Mouse (Mus musculus) megakaryocyte, embryonic 14.5 days (primary cell): ENCODE measurements around the gene Col4a1. TPM values are rescaled to one million over a fixed set of nuclear protein-coding genes. Genes with fewer than 3 reads are reported as not detected.

Source experiments
- H3K27me3 ChIP-seq: replicated peaks from 2 replicates; pipeline ENCODE3; 2012; ENCODE audit warnings: inconsistent platforms
- H3K36me3 ChIP-seq: replicated peaks from 2 replicates; pipeline ENCODE3; 2012; ENCODE audit warnings: low read length, inconsistent platforms, mixed read lengths
- H3K4me1 ChIP-seq: 2 replicates; pipeline ENCODE4 v1.6.1; 2012; ENCODE audit warnings: inconsistent platforms
- H3K4me3 ChIP-seq: replicated peaks from 2 replicates; pipeline ENCODE3; 2012; ENCODE audit warnings: moderate library complexity, mild to moderate bottlenecking, inconsistent platforms
- H3K9me3 ChIP-seq: 2 replicates; pipeline ENCODE4 v1.6.1; 2012; ENCODE audit warnings: inconsistent platforms
- FLI1 ChIP-seq: IDR thresholded peaks from 2 replicates; pipeline ENCODE4 v1.6.1; 2012; ENCODE audit warnings: low read length, inconsistent platforms, mixed read lengths
- GATA1 ChIP-seq: IDR thresholded peaks from 3 replicates; pipeline ENCODE4 v1.6.1; 2012; ENCODE audit warnings: mixed read lengths, low read length, inconsistent platforms, borderline replicate concordance
- polyA plus RNA-seq: library from polyadenylated mRNA; stranded (reverse); fragments of >175 nt; gene quantifications from 2 replicates; pipeline ENCODE4 v1.2.3, GENCODE M21; 2012; ENCODE audit warnings: low replicate concordance; ENCODE audit not compliant: insufficient read depth

Gene Col4a1
- polyA plus RNA-seq, 1 experiment: 0.67 TPM

- no peaks in the 10 kb centered on the region for H3K4me1 ChIP-seq
- no peak for TF ChIP-seq FLI1
- TF ChIP-seq GATA1: no peak
- peaks cover 70% of the 10 kb centered on the region for H3K27me3 ChIP-seq
- H3K4me3 ChIP-seq: no peak overlapping the region
- no peaks in the 10 kb centered on the region for H3K9me3 ChIP-seq
- H3K36me3 ChIP-seq: no peaks in the 10 kb centered on the region
Measured at GRCm38 (mm10) chr8:11290533-11290932, 22.1 kb downstream of the Col4a1 start.

- no peak overlapping the region for H3K4me3 ChIP-seq
- peaks cover 2% of the 10 kb centered on the region; the same call in 1 of the 2 replicates for H3K4me1 ChIP-seq
- H3K27me3 ChIP-seq: peaks cover 68% of the 10 kb centered on the region
- H3K9me3 ChIP-seq: no peaks in the 10 kb centered on the region
- no peaks in the 10 kb centered on the region for H3K36me3 ChIP-seq
- TF ChIP-seq FLI1: no peak
- TF ChIP-seq GATA1: no peak
Measured at GRCm38 (mm10) chr8:11288286-11288685, 24.3 kb downstream of the Col4a1 start.

GRCm38 (mm10) chr8:11287139-11287538, 25.5 kb downstream of the Col4a1 start:
- TF ChIP-seq FLI1 (no peak), GATA1 (no peak)
- Histone ChIP-seq H3K9me3 (peaks cover 6% of the 10 kb centered on the region), H3K27me3 (peaks cover 65% of the 10 kb centered on the region), H3K4me3 (no peak overlapping the region), H3K4me1 (peaks cover 4% of the 10 kb centered on the region; the same call in 1 of the 2 replicates), H3K36me3 (no peaks in the 10 kb centered on the region)

GRCm38 (mm10) chr8:11285437-11285836, 27.2 kb downstream of the Col4a1 start:
- TF ChIP-seq GATA1: no peak
- TF ChIP-seq FLI1: no peak
- H3K4me3 ChIP-seq: no peak overlapping the region
- H3K27me3 ChIP-seq: peaks cover 75% of the 10 kb centered on the region
- no peaks in the 10 kb centered on the region for H3K36me3 ChIP-seq
- H3K9me3 ChIP-seq: peaks cover 23% of the 10 kb centered on the region
- peaks cover 4% of the 10 kb centered on the region; the same call in 1 of the 2 replicates for H3K4me1 ChIP-seq

- Histone ChIP-seq H3K9me3 (peaks cover 32% of the 10 kb centered on the region), H3K27me3 (peaks cover 79% of the 10 kb centered on the region), H3K4me1 (peaks cover 8% of the 10 kb centered on the region), H3K4me3 (no peak overlapping the region), H3K36me3 (no peaks in the 10 kb centered on the region)
- no peak for TF ChIP-seq FLI1
- TF ChIP-seq GATA1: no peak
Measured at GRCm38 (mm10) chr8:11283217-11283616, 29.4 kb downstream of the Col4a1 start.

- peaks cover 81% of the 10 kb centered on the region for H3K27me3 ChIP-seq
- H3K9me3 ChIP-seq: peaks cover 32% of the 10 kb centered on the region
- H3K4me1 ChIP-seq: peaks cover 14% of the 10 kb centered on the region
- H3K36me3 ChIP-seq: no peaks in the 10 kb centered on the region
- H3K4me3 ChIP-seq: no peak overlapping the region
- TF ChIP-seq GATA1 (no peak), FLI1 (no peak)
Measured at GRCm38 (mm10) chr8:11282696-11283095, 29.9 kb downstream of the Col4a1 start.

GRCm38 (mm10) chr8:11282139-11282538, 30.5 kb downstream of the Col4a1 start:
- Histone ChIP-seq H3K27me3 (peaks cover 80% of the 10 kb centered on the region), H3K9me3 (peaks cover 32% of the 10 kb centered on the region), H3K4me3 (no peak overlapping the region), H3K4me1 (peaks cover 14% of the 10 kb centered on the region), H3K36me3 (no peaks in the 10 kb centered on the region)
- no peak for TF ChIP-seq FLI1
- no peak for TF ChIP-seq GATA1

GRCm38 (mm10) chr8:11280721-11281268, 31.8 kb downstream of the Col4a1 start:
- peaks cover 21% of the 10 kb centered on the region for H3K4me1 ChIP-seq
- TF ChIP-seq FLI1 (no peak), GATA1 (no peak)
- peaks cover 32% of the 10 kb centered on the region for H3K9me3 ChIP-seq
- no peak overlapping the region for H3K4me3 ChIP-seq
- no peaks in the 10 kb centered on the region for H3K36me3 ChIP-seq
- peaks cover 82% of the 10 kb centered on the region for H3K27me3 ChIP-seq

- Histone ChIP-seq H3K27me3 (peaks cover 88% of the 10 kb centered on the region), H3K9me3 (peaks cover 34% of the 10 kb centered on the region), H3K36me3 (no peaks in the 10 kb centered on the region), H3K4me1 (peaks cover 21% of the 10 kb centered on the region), H3K4me3 (no peak overlapping the region)
- no peak for TF ChIP-seq FLI1
- no peak for TF ChIP-seq GATA1
Measured at GRCm38 (mm10) chr8:11279296-11279826, 33.3 kb downstream of the Col4a1 start.

GRCm38 (mm10) chr8:11278101-11278611, 34.5 kb downstream of the Col4a1 start:
- Histone ChIP-seq H3K9me3 (peaks cover 44% of the 10 kb centered on the region), H3K4me1 (peaks cover 18% of the 10 kb centered on the region), H3K4me3 (no peak overlapping the region), H3K36me3 (no peaks in the 10 kb centered on the region), H3K27me3 (peaks cover 87% of the 10 kb centered on the region)
- no peak for TF ChIP-seq FLI1

GRCm38 (mm10) chr8:11277602-11278051, 35.0 kb downstream of the Col4a1 start:
- peaks cover 88% of the 10 kb centered on the region for H3K27me3 ChIP-seq
- H3K4me1 ChIP-seq: peaks cover 17% of the 10 kb centered on the region
- no peak for TF ChIP-seq FLI1
- no peak for TF ChIP-seq GATA1
- H3K4me3 ChIP-seq: no peak overlapping the region
- peaks cover 44% of the 10 kb centered on the region for H3K9me3 ChIP-seq
- H3K36me3 ChIP-seq: no peaks in the 10 kb centered on the region
